Mouse (Mus musculus) heart, postnatal 0 days (tissue): ENCODE data around the gene Rangrf.

Experiments
- CTCF ChIP-seq: IDR thresholded peaks from 2 replicates; pipeline ENCODE4 v1.5.1; 2016; ENCODE audit warnings: antibody characterized with exemption, control low read depth, low read depth
- EP300 ChIP-seq: IDR thresholded peaks from 2 replicates; pipeline ENCODE4 v1.6.1; 2016; ENCODE audit warnings: antibody characterized with exemption, low read depth

- TF ChIP-seq CTCF (no peak), EP300 (no peak)
Observed at GRCm38 (mm10) chr11:68997080-68997479, 22.1 kb upstream of the Rangrf start.
